Mouse (Mus musculus): ENCODE measurements around the gene Dcxr. TPM values are rescaled to one million over a fixed set of nuclear protein-coding genes. Genes with fewer than 3 reads are reported as not detected.
A peak's percentile ranks its signal among the peaks of the same experiment; 100 is the strongest.
"Not testable (repeated sequence)": the region's sequence is repeated elsewhere in the genome, so short reads cannot be mapped to it uniquely, and the experiment has no call there.

Gene Dcxr
- total and polyA plus RNA-seq, 3 experiments, result 41.4 to 150 (median 122) TPM

DNA sequence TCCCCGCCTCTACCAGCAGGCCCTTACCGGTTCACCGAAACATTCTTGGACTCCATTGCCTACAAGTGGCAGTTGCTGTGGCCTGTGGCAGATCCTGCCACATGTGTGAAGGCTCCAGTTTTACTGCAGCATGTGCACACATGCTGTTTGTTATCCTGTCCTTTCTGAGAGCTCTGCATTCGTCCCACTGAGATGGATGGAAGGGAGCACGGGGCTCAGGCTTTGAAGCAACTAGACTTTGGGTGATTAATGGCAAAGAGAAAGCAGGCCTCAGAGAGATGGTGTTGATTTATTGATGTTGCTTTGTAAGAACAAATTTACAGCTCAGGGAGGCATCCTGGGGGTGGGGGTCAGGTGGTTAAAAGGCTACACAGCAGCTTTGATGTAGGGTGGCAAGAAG lies 16.4 kb downstream of the Dcxr start:
- DNase-seq, result no peak

DNA sequence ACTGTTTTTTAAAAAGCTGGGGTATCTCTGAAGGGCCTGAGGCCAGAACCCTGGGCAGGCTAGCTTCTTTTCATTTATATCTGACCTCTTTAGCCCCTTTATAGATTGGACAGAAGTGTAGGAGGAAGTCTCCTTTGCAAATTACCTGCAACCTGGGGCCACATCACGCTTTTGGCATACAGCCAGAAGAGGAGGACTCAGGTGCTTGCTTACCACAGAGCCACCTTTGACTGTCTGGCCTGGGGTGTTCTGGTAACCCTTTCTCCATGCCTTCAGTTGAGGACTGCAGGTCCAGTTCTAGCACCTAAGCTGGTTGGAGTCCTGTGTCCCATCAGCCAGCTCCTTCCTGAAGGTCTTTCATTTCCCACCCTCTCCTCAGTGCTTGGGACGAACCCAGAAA lies 17.5 kb downstream of the Dcxr start:
- DNase-seq, result no peak

DNA sequence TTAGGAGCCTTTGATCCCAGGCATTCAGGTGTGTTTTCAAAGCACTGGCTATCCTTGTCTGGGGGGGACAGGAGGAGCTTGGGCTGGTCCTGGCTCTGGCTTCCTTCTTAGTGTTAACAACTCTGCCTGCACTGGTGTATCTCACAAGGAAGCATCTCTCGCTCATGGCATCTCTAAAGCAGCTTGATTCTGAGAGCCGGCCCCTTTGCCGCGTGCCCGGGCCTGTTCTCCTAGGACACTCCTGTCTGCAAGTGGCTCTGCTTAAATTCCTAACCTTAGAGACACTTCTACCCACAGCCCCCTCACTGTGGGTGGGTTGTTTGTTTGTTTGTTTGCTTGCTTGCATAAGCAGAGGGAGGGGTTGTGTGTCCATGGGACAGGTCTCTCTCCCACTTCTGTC lies 19.1 kb downstream of the Dcxr start:
- no peak for DNase-seq

DNA sequence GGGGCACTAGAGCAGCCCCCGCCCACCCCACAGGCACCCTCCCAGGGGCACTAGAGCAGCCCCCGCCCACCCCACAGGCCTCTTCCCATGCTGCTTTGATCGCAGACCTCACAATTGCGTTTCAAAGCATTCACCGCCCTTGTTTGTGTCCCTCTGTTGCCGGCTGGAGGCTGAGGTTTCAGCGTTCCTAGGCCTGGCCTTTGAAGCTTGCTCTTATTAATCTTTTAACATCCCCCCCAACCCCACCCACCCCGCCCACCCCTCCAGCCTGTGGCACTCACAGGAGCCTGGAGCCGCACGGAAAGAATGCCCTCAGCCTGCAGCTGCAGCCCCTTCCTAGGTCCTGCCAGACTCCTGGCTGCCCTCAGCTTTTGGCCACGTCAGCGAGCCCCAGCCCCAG lies 19.9 kb downstream of the Dcxr start:
- no peak for DNase-seq

DNA sequence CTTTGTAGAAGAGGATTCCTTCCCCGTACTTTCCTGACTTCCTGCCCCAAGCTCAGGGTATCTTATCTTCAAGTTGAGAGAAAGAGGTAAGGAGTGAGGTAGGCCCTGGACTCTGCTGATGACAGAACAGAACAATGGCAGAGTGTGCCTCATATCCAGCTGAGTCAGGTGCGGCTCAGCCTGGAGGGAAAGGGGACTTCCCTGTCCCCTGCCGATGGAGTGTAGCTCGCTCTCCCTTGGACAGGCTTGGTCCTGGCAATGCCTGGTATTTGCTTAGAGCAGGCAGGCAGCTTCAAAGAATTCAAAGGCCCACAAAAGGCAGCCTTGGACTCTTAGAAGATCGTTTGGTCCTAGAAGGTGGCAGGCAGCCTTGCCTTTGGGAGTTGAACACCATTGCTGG lies 21.0 kb downstream of the Dcxr start:
- DNase-seq, result no peak

DNA sequence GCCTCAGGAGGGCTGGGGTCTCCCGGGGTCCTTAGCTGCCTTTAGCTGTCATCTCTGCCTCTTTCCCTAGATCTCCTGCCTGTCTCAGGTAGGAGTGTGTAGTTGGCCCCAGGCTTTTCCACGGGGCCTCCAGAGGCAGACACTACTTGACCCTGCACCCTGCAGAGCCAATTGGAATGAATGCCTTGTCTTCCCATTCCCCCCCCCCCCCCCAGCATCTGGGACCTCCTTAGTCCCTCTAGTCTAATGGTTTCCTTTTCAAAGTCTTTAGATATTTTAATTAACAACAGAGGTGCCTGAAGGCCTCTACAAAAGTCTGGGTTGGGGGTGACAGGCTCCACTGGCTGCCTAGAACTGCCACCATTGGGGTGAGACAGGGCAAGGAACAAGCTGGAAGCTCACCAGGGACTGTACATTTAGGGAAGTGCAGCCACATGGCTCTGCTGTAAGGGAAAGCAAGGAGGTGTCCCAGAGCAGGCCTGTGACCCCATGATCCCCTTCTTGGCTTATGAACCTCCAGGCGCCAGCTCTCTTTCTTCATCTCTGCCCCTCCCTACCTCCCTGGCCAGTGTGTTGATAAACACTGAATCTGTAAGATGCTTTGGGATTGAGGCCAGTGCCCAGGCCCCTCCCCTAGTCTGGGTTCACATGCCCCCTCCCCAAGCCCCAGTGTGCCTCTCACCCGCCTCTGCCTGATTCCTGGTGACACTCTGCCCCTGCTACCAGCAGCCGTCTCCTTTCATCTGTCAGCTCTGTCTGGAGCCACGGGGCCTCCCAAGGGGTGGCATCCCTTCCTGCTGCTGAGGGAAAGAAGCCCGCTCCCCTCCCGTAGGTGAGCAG lies 22.4 kb downstream of the Dcxr start:
- DNase-seq, result no peak

DNA sequence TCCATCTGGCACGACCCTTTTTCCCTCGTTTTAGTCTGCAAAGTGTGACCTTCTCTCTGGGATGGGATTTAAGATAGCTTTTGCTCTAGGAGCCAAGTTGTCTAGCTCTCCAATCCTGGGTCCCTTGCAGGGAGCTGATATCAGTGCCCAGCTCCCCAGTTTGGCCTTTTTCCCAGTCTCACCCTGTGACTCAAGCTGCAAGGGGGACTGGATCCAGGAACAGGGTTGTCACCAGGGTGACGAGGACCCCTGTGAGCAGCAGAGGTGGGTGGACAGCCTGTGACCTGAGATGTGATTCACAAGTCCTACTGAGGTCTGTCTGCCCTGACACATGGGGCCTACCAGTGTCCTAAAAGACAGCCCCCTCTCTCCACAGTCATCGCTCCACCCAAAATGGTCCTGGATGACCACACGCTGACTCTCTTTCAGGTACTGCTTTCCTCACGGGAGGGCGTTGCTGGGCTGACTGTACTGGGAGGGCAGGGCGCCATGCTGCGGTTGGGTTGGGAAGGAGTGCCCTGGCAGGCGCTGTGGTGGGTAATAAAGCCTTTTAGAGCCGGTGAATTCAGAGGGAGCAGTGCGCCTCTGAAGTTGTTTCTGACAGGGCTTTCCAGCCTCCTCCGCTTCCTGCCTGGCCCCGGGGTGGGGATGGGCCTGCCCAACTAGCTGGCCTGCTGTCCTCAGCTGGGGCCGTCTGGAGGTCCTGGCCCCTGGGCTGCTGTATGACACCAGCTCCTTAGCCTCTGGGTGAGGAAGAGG lies 23.2 kb downstream of the Dcxr start:
- peak; percentile 81 for DNase-seq

DNA sequence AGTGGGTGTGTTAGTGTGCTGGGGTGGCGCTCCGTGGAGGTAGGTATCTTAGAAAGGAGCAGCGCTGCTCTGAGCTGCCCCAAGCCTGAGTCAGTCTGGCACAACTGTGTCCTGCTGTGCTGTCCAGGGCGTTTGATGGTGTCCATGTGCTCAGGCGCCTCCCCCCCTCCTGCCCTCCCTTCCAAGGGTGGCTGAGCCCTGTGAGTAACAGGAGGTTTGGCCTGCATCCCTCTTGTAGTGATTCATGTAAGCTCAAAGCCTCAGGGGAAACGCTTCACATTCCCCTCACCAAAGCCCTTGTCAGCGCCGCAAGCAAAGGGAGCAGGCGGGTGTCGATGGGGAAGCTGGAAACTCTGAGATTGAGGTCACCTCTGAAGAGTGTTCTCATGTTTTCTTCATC lies 29.3 kb downstream of the Dcxr start:
- DNase-seq, result peak; percentile 91

DNA sequence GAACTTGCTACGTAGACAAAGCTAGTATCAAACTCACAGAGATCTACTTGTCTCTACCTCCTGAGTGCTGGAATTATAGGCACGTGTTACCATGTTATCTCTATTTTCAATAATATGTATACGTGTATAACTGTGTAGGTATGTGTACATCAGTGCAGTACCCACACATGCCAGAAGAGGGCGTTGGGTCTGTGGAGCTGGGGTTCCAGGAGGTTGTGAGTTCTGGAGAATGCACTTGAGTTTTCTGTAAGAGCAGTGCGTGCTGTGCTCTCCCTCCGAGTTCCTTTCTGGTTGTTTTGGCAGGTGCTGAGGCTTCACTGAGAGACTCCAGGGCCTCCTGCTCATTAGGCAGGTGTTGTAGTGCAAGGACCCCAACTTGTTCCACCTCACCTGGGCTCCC lies 30.5 kb downstream of the Dcxr start:
- no peak for DNase-seq

DNA sequence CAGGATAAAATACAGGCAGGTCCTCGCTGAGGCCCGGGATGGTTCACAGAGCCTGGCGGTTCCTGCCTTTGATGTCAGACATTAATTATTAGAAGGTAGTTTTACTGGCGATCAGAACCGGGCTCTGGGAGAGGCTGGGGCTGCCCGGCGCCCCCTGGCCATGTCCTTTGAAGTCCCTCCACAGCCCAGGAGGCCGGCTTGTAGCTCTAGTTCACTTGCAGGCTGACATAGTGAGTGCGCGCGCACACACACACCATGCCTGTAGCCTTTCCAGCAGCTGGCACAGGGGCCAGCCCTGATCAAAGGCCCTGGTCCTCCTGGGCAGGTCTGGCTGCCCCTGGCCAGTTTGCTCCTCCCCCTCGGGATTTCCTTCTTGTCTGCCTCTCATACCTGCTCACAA lies 31.4 kb downstream of the Dcxr start:
- peak; percentile 66 for DNase-seq

DNA sequence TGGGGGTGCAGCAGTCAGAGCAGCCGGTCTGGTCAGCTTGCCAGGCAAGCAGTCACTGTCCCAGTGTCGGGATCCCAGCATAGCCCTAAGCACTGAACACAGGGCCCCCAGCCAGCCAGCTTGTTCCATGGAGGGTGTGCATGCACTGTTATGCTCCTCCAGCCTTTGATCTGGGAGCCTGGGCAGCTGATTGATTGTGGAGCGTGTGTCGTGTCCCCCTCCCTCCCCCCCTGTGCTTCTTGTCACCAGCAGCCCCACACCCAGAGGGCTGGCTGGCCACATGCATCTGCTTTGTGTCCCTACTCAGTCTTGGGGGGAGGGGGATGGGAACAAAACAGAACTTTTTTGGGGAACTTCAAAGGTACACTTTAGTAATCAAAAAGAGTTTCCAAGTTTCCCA lies 31.9 kb downstream of the Dcxr start:
- DNase-seq, result peak; percentile 59

DNA sequence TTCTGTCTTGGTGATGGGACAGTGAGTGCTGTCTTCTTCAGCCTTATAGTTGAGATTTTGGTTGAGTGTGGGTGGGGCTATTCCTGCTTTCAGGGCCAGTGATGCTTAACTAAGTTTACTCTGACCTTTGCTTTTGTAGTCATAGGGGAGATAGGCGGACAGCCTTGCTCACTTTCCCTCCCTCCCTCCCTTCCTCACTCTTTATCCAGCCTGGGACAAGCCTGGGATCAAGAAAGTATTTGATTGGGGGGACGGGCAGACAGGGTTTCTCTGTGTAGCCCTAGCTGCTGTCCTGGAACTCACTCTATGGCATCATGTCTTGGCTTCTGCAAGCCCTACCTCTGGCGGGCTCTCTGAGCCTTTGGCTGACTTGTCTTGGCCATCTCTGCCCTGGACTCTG lies 33.6 kb downstream of the Dcxr start:
- DNase-seq, result peak; percentile 44

DNA sequence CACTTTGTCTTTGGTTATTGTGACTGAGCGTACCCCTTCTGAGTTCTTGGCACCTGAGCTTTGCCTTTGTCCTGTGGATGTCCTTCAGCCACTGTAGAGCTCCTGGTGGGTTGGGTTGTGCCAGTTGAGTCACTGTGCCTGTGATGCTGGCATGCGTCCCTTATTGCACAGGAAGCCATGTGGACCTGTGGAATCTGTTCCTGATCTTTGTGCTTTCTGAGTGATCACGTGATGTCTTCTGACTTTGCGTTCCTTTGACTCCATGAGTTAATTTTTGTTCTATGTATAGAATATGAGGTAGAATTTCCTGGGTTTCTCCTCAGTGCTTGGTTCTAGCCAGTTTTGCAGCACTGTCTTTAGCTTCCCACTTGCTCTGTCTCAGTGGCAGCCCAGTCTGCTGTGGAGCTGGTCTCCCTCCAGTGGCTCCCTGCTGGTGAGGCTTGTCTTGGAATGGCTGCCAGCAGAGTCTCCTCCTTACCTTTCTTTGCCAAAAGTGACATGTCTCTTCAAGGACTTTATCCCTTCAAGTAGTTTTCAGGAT lies 34.5 kb downstream of the Dcxr start:
- peak; percentile 81 for DNase-seq

DNA sequence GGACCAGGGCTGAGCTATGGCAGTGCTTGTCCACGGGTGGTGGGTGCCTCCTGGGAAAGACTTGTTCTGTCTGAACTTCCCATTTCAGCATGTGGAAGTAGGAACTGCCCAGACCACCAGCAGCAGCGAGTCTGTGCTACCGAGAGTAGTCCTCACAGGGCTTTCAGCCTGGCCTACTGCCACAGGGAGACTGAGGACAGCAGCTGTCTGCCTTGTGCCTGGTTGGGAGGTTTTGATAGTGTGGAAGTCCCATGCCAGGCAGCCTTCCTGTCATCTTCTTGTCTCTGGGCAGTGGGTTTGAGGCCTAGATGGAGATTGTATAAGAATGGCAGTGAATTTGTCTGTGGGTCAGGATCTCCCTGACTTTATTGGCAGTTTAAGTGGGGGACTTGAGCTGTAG lies 37.7 kb downstream of the Dcxr start:
- no peak for DNase-seq

DNA sequence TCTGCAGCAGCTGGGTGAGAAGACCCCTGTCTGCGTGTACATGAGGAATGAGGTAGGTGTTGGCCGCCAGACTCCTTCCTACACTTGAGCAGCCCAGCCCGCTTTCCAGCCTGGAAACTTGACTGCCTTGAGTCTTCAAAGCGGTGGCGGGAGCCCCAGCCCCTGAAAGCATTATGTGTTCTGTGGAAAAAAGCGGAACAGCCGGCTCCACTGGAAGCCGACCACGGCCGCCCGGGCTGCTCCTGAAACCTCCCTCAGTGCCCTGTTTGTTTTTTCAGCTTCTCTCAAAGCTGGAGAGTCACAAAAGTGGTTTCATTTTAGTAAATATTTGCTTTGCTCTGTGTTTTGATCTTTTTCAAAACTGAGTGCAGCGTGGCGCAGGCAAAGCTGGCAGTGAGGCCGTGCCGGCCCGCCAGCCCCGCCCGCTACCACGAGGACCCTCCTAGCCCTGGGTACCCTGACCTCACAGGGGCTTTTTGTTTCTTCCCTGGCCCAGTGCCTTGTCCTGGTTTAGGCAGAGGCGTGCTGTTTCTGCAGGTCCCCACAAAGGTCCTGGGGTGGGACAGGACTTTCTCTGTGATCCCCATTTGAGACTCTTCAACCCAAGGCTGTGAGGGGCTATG lies 40.3 kb downstream of the Dcxr start:
- DNase-seq, result no peak

DNA sequence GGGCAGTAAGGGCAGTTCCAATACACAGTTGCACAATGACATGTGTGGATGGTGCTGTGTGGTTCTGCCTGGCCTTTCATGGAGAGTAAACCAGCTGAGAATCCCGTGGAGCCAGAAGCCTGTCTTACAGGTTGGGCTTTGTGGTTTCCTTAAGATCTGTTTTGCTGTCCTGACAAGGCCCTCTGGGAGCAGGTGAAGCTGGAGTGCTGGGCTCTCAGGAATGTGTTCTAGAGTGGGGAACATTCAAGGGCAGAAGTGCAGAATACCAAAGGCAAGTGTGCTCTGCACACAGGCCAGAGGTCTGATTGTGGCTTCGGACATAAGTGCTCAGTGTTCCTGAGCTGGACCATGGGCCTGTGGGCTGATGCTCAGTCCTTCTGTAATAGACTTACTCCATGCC lies 42.4 kb downstream of the Dcxr start:
- no peak for DNase-seq

DNA sequence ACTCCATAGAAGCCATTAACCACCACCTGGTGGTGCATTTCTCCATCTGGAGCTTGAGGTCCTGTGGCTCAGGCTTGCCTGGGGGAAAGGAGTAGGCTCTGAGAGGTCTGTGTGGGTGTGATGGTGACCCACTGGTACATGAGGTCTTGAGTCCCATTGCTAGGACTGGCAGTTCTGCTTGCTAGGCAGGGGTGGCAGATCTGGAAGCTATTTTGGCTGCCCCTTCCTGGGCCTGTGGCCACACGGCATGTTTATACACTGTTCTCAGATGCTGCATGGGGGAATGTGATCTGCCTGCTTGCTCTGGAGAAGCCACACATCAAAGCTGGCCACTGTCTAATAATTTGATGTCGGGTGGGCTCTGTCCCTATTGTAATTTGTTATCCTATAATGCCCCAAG lies 43.0 kb downstream of the Dcxr start:
- no peak for DNase-seq

DNA sequence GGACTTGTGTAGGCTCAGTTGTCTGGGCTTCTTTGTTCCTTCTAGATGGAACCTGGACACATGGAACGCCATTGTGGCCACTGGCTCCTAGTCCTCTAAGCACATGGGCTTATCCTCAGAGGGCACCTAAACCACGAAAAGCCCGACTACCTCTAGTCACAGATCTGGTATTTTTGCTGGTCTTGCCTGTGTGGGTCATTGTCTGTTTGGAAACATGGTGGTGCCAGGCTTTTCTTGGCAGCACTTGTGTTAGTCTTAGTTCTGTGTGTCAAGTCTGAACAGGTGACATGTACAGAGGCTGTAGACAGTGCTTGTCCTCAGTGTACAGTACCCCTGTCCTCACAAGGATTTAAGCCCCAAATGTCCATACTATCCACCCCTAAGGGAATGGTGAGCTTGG lies 43.5 kb downstream of the Dcxr start:
- DNase-seq, result no peak

DNA sequence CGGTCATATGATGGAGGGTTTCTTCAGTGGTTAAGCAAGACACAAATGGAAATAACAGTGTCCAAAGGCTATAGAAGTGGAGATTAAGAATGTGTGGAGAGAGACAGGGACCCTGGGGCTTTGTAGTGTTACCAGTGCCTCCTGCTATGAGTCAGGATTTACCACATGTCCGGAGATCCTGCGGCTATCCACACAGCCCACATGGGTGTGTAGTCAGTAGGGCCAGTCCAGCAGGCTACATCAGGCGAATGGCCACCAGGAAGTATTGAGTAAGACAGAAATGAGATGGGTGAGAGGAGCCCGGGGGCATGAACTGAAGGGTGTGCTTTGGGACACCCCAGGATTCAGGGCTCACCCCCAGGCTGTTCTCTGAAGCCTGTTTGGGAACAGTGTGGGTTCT lies 44.4 kb downstream of the Dcxr start:
- no peak for DNase-seq

DNA sequence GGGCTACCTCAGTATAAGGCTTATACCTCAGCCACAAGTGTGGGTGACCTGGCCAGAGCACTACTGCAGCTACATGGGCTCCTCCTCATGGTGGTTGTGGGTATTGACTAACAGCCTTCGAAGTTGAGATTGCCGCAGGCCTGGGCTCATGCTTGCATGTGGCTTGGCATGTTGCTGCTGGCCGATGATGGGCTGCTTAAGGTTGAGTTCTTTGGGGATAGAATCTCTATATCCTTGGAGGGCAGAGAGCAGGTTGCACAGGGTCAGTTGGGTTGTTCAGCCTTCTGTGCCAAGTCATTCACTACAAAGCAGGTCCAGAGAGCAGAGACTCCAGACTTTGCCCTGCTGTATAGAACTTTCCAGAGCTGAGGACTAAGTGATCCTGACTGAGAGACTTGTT lies 47.2 kb downstream of the Dcxr start:
- peak; percentile 29 for DNase-seq

DNA sequence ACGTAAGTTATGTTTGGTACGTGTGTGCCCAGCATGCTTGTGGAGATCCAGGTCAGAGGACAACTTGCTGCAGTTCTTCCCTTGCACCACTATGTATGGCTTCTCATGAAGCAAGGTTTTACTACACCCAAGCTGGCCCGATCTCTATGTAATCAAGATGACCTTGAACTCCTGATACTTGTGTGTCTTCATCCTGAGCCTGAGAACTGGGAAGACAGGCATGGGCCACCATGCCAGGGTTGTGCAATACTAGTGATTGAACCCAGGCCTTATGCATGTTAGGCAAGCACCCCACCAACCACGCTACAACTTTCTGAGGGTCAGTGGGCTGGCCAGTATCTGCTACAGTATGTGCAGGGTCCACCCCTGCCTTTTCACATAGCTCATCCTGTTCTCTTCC lies 50.1 kb downstream of the Dcxr start:
- peak; percentile 66 for DNase-seq

DNA sequence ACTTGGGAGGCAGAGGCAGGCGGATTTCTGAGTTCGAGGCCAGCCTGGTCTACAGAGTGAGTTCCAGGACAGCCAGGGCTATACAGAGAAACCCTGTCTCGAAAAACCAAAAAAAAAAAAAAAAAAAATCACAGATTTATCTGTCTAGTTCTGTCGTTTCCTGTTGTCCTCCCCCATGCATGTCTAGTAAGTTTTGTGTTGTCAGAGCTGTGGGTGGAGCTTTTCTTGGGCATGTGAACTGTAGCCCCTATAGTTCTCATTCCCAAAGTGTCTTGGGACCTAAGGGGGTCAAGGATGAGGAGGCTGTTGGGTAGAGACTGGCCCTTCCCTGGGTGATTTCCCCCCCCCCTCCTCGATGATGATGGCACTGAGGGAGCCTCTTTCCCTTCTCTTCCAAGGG lies 51.2 kb downstream of the Dcxr start:
- DNase-seq, result not testable (repeated sequence)
